8 mouse cellular contexts compared by ENCODE assay signal in genomic region chr14:54605752-54606321, GRCm38 (mm10). TPM values are rescaled to one million over a fixed set of nuclear protein-coding genes. Genes with fewer than 3 reads are reported as not detected.
DNase-seq lines count a peak whose midpoint lies in the region; ATAC-seq lines count a peak whose summit lies in the region.

Gene 4931414P19Rik, minus strand, starts transcription at chr14:54605993.

- peak within 1 kb of the TSS; percentile 88 for H3K27ac ChIP-seq in midbrain, embryonic 10.5 days (replicated peaks)

- peak; percentile 85 for DNase-seq in ZHBTc4 (ENCODE audit: low read depth, low spot score)
- peak; percentile 92 for DNase-seq in gastrocnemius, postnatal 10 days
- DNase-seq in induced T-regulatory cell, adult 2 months (ENCODE audit: low read depth): peak; percentile 85
- peak; percentile 67 to 68 for DNase-seq in left cerebral cortex, postnatal 36 days (ENCODE audit: low spot score in 2 of 2)
- peak; percentile 83 for DNase-seq in midbrain, embryonic 10.5 days (ENCODE audit: low spot score)
- DNase-seq in right cerebral cortex, postnatal 4 days: peak; percentile 84

- peaks cover 46% of the 10 kb centered on the region for H3K4me1 ChIP-seq in midbrain, embryonic 10.5 days

- WGBS in midbrain, embryonic 10.5 days: under 1% methylated on average over 39 of the region's 39 CpGs

- no peaks in the 10 kb centered on the region for H3K27me3 ChIP-seq in midbrain, embryonic 10.5 days (ENCODE audit: low read depth, poor library complexity, severe bottlenecking)

- ATAC-seq in common myeloid progenitor, adult 5-6 weeks (replicated peaks; ENCODE audit: low read depth, poor library complexity, severe bottlenecking): peak; percentile 19; the same call in 1 of the 2 replicates
- no peak for ATAC-seq in activated CD4-positive, CD25-positive, alpha-beta regulatory T cell, adult 4 months

- H3K9me3 ChIP-seq in midbrain, embryonic 10.5 days (replicated peaks): no peaks in the 10 kb centered on the region

- peaks cover 7% of the 10 kb centered on the region; the same call in 1 of the 2 replicates for H3K36me3 ChIP-seq in midbrain, embryonic 10.5 days

- intact Hi-C loops in left cerebral cortex, postnatal 36 days (cut with DNase I): loop anchor here (5.0 kb wide), 1 partner anchor 36 kb away; the partner anchor contains the start of genes Cdh24 and Gm17606

- peak within 1 kb of the TSS; percentile 61 for H3K4me3 ChIP-seq in midbrain, embryonic 10.5 days

RNA-seq across cellular contexts. Expression of gene 4931414P19Rik, which starts in this region (rescaled TPM):
- total RNA-seq in common myeloid progenitor, adult 5-6 weeks (2017): 5.3 TPM in 2 replicates
- total RNA-seq in gastrocnemius, postnatal 10 days (2021): 1 to 10 TPM; 3.1 to 5.1 TPM
- 1 to 10 TPM; 6.6 to 8.4 TPM for total RNA-seq in left cerebral cortex, postnatal 36 days (2021)
- 10.7 and 11.0 TPM in 2 replicates for polyA plus RNA-seq in midbrain, embryonic 10.5 days (2016; fragmentation: Nextera tagmentation; extraction: Ambion mirVana)
- polyA plus RNA-seq in activated CD4-positive, CD25-positive, alpha-beta regulatory T cell, adult 4 months (2017; shearing (Covaris generic)): 1 to 10 TPM; 2.3 TPM
